Mouse (Mus musculus): Measurements from ENCODE around the gene Gapdh. TPM values are rescaled to one million over a fixed set of nuclear protein-coding genes. Genes with fewer than 3 reads are reported as not detected.

Gene Gapdh
- polyA plus RNA-seq, 3 experiments from 2014 or later, result 217 to 463 (median 365) TPM

Other genes with a start within 250 kb of the Gapdh start
- 10 to 100 TPM in 2 of 3 experiments, 1 to 10 TPM in 1; 9.5 to 15.5 (median 12.1) TPM for gene Ptms, start 246.4 kb downstream of the Gapdh start, polyA plus RNA-seq (2017; shearing (Covaris generic))
- gene Mlf2, start 235.1 kb downstream of the Gapdh start, polyA plus RNA-seq (2017; shearing (Covaris generic)), result 10 to 100 TPM; 35.6 to 70.5 (median 42.2) TPM
- 10 to 100 TPM; 36.7 to 65.7 (median 62.6) TPM for gene Cops7a, start 200.9 kb downstream of the Gapdh start, polyA plus RNA-seq (2017; shearing (Covaris generic))
- gene Pianp, start 169.8 kb downstream of the Gapdh start, polyA plus RNA-seq (2017; shearing (Covaris generic)), result under 1 TPM in 2 of 3 experiments, not detected in 1; 0.46 to 0.48 TPM
- gene Zfp384, start 157.3 kb downstream of the Gapdh start, polyA plus RNA-seq (2017; shearing (Covaris generic)), result 1 to 10 TPM; 4.0 to 7.5 (median 4.0) TPM
- 10 to 100 TPM; 39.9 to 61.7 (median 46.2) TPM for gene Ing4, start 126.7 kb downstream of the Gapdh start, polyA plus RNA-seq (2017; shearing (Covaris generic))
- 10 to 100 TPM in 2 of 3 experiments, 1 to 10 TPM in 1; 5.6 to 23.2 (median 17.7) TPM for gene Acrbp, start 116.8 kb downstream of the Gapdh start, polyA plus RNA-seq (2017; shearing (Covaris generic))
- 10 to 100 TPM; 10.4 to 19.3 (median 12.1) TPM for gene Lpar5, start 98.5 kb downstream of the Gapdh start, polyA plus RNA-seq (2017; shearing (Covaris generic))
- gene Chd4, start 70.5 kb downstream of the Gapdh start, polyA plus RNA-seq (2017; shearing (Covaris generic)), result 10 to 100 TPM; 47.0 to 76.3 (median 61.6) TPM
- gene Nop2, start 34.6 kb downstream of the Gapdh start, polyA plus RNA-seq (2017; shearing (Covaris generic)), result 10 to 100 TPM; 32.7 to 50.7 (median 48.1) TPM
- 10 to 100 TPM in 1 of 3 experiments, 1 to 10 TPM in 2; 6.9 to 12.4 (median 9.8) TPM for gene Iffo1, start 21.2 kb downstream of the Gapdh start, polyA plus RNA-seq (2017; shearing (Covaris generic))
- gene Ncapd2, start 25.2 kb upstream of the Gapdh start, polyA plus RNA-seq (2017; shearing (Covaris generic)), result 10 to 100 TPM; 25.4 to 88.8 (median 51.2) TPM
- gene Mrpl51, start 25.3 kb upstream of the Gapdh start, polyA plus RNA-seq (2017; shearing (Covaris generic)), result 100 to 1,000 TPM in 1 of 3 experiments, 10 to 100 TPM in 2; 65.3 to 102 (median 74.3) TPM
- gene Vamp1, start 49.1 kb upstream of the Gapdh start, polyA plus RNA-seq (2017; shearing (Covaris generic)), result 10 to 100 TPM in 2 of 3 experiments, 1 to 10 TPM in 1; 9.8 to 20.8 (median 18.2) TPM
- 10 to 100 TPM; 79.6 to 89.3 (median 88.6) TPM for gene Tapbpl, start 65.4 kb upstream of the Gapdh start, polyA plus RNA-seq (2017; shearing (Covaris generic))
- 100 to 1,000 TPM; 258 to 621 (median 560) TPM for gene Cd27, start 70.5 kb upstream of the Gapdh start, polyA plus RNA-seq (2017; shearing (Covaris generic))
- gene Tuba3a, start 119.6 kb upstream of the Gapdh start, polyA plus RNA-seq (2017; shearing (Covaris generic)), result 1 to 10 TPM in 2 of 3 experiments, under 1 TPM in 1; 0.70 to 2.7 (median 2.6) TPM
- gene Ltbr, start 147.4 kb upstream of the Gapdh start, polyA plus RNA-seq (2017; shearing (Covaris generic)), result under 1 TPM in 2 of 3 experiments, not detected in 1; 0.21 to 0.23 TPM
- gene Scnn1a, start 154.2 kb upstream of the Gapdh start, polyA plus RNA-seq (2017; shearing (Covaris generic)), result not detected
- gene Tnfrsf1a, start 182.9 kb upstream of the Gapdh start, polyA plus RNA-seq (2017; shearing (Covaris generic)), result 10 to 100 TPM; 23.3 to 28.5 (median 24.7) TPM
- not detected for gene Plekhg6, start 214.3 kb upstream of the Gapdh start, polyA plus RNA-seq (2017; shearing (Covaris generic))

All from inflammation-experienced regulatory T-cells, adult 6 months (primary cell).